Comparison of ENCODE assay signal across 16 mouse cellular contexts in genomic region chr2:61319226-61319625, GRCm38 (mm10).
"Had no signal": no experiment of that assay in that cellular context is flagged by ENCODE, and none has a peak within 500 bp of the region (broad histone marks: within the 10 kb centered on the region; RNA-seq: fewer than 3 reads in every experiment).

No protein-coding gene starts in this region.

- H3K4me3 ChIP-seq: layer of hippocampus, adult 2 months; left cerebral cortex, adult 2 months had no signal

- H3K27ac ChIP-seq: hindbrain, postnatal 0 days; kidney, postnatal 0 days; layer of hippocampus, adult 2 months; left cerebral cortex, adult 2 months; liver, embryonic 14.5 days had no signal

- H3K9ac ChIP-seq: liver, embryonic 14.5 days had no signal

- ATAC-seq: hindbrain, postnatal 0 days; inflammation-experienced regulatory T-cells, adult 6 months; intestine, postnatal 0 days had no signal

- DNase-seq: layer of hippocampus, adult 9-11 months; layer of hippocampus, postnatal 36 days; lung, adult 2 months; lung, postnatal 14 days; lung, postnatal 4 days; midbrain, embryonic 14.5 days; thymus, adult 2 months; thymus, postnatal 14 days had no signal

- H3K4me2 ChIP-seq: midbrain, embryonic 11.5 days had no signal
